11 mouse cellular contexts compared by ENCODE assay signal in the genomic region with DNA sequence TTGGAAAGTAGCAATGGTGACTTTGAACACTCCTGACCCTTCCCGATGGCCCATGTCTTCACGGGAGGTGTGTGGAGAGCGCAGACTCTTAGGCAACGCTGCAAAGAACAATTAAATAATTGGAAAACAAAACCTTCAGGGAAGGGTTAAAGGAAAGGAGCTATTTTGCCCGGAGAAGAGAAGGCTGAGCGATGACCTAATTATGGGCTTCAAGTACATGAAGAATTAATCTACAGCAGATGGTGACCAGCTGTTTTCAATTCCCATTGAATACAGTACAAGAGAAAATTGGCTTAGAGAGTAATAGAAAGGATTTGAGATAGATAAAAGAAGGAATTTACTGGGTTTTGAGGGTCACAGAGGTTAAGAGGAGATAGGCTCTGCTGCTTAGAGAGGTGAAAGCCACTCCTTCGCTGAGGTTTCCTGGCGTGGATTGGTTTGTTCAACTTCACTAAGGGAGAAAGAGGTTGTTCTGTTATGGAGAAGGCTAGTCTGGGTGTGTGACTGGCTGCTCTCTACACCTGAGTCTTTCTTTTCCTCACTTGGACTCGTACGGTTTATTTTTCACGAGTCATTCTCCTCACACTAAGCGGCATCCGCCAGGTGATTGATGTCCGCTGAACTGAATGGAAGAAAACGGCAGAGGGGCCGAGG.
DNase-seq lines count a peak whose midpoint lies in the region; ATAC-seq and TF ChIP-seq lines count a peak whose summit lies in the region.
"Had no signal": no experiment of that assay in that cellular context is flagged by ENCODE, and none has a peak within 500 bp of the region (broad histone marks: within the 10 kb centered on the region; RNA-seq: fewer than 3 reads in every experiment).

No protein-coding gene starts in this region.

- TF ChIP-seq EP300 in stomach, postnatal 0 days (optimal IDR thresholded peaks at IDR 0.05), result no peak

- H3K4me3 ChIP-seq in hindbrain, embryonic 11.5 days (ENCODE audit: low read depth, low read length), result no peak overlapping the region
- no peak overlapping the region for H3K4me3 ChIP-seq in hindbrain, embryonic 12.5 days
- no peak overlapping the region for H3K4me3 ChIP-seq in stomach, embryonic 14.5 days (ENCODE audit: low read depth, low read length)
- no peak overlapping the region for H3K4me3 ChIP-seq in stomach, postnatal 0 days (ENCODE audit: low read depth, low read length)
- no peak overlapping the region for H3K4me3 ChIP-seq in limb, embryonic 14.5 days (replicated peaks; ENCODE audit: low read length)
- H3K4me3 ChIP-seq: erythroblast, embryonic 14.5 days; heart, embryonic 15.5 days had no signal

- H3K4me1 ChIP-seq in hindbrain, embryonic 11.5 days (replicated peaks; ENCODE audit: control insufficient read depth, insufficient read depth, low read length), result no peaks in the 10 kb centered on the region
- H3K4me1 ChIP-seq in hindbrain, embryonic 12.5 days, result peaks cover 2% of the 10 kb centered on the region; the same call in 1 of the 2 replicates
- H3K4me1 ChIP-seq in stomach, embryonic 14.5 days (ENCODE audit: control insufficient read depth, insufficient read depth, low read length), result no peaks in the 10 kb centered on the region
- H3K4me1 ChIP-seq in stomach, postnatal 0 days (replicated peaks; ENCODE audit: control insufficient read depth, insufficient read depth), result no peaks in the 10 kb centered on the region
- H3K4me1 ChIP-seq in limb, embryonic 14.5 days (ENCODE audit: control insufficient read depth, insufficient read depth, low read length), result peaks cover 5% of the 10 kb centered on the region; the same call in 1 of the 2 replicates
- H3K4me1 ChIP-seq: heart, embryonic 15.5 days had no signal

- no peaks in the 10 kb centered on the region for H3K9me3 ChIP-seq in hindbrain, embryonic 11.5 days (ENCODE audit: control insufficient read depth, low read length)
- H3K9me3 ChIP-seq in hindbrain, embryonic 12.5 days (replicated peaks), result no peaks in the 10 kb centered on the region
- H3K9me3 ChIP-seq in stomach, embryonic 14.5 days (ENCODE audit: control insufficient read depth, low read depth, low read length), result no peaks in the 10 kb centered on the region
- H3K9me3 ChIP-seq in stomach, postnatal 0 days (ENCODE audit: control insufficient read depth, low read length), result no peaks in the 10 kb centered on the region
- no peaks in the 10 kb centered on the region for H3K9me3 ChIP-seq in limb, embryonic 14.5 days (ENCODE audit: control insufficient read depth, low read length)
- H3K9me3 ChIP-seq: heart, embryonic 15.5 days had no signal

- no peaks in the 10 kb centered on the region for H3K36me3 ChIP-seq in hindbrain, embryonic 11.5 days (ENCODE audit: control insufficient read depth, insufficient read depth, low read length)
- no peaks in the 10 kb centered on the region for H3K36me3 ChIP-seq in hindbrain, embryonic 12.5 days
- no peaks in the 10 kb centered on the region for H3K36me3 ChIP-seq in stomach, embryonic 14.5 days (ENCODE audit: control insufficient read depth, insufficient read depth, low read length)
- no peaks in the 10 kb centered on the region for H3K36me3 ChIP-seq in stomach, postnatal 0 days (ENCODE audit: control insufficient read depth, insufficient read depth, low read length)
- no peaks in the 10 kb centered on the region for H3K36me3 ChIP-seq in limb, embryonic 14.5 days (ENCODE audit: control insufficient read depth, insufficient read depth, low read length)
- H3K36me3 ChIP-seq: heart, embryonic 15.5 days had no signal

- WGBS in hindbrain, embryonic 11.5 days, result 60% methylated on average over 16 of the region's 16 CpGs
- 56% methylated on average over 16 of the region's 16 CpGs for WGBS in hindbrain, embryonic 12.5 days
- 36% methylated on average over 16 of the region's 16 CpGs for WGBS in stomach, embryonic 14.5 days
- WGBS in stomach, postnatal 0 days, result 42% methylated on average over 16 of the region's 16 CpGs
- 22% methylated on average over 16 of the region's 16 CpGs for WGBS in limb, embryonic 14.5 days

- H3K27me3 ChIP-seq in hindbrain, embryonic 11.5 days (ENCODE audit: control insufficient read depth, insufficient read depth, low read length), result no peaks in the 10 kb centered on the region; the same call in 1 of the 2 replicates
- no peaks in the 10 kb centered on the region for H3K27me3 ChIP-seq in hindbrain, embryonic 12.5 days
- H3K27me3 ChIP-seq in stomach, embryonic 14.5 days (ENCODE audit: control insufficient read depth, insufficient read depth, low read length), result no peaks in the 10 kb centered on the region
- no peaks in the 10 kb centered on the region for H3K27me3 ChIP-seq in stomach, postnatal 0 days (ENCODE audit: control insufficient read depth, insufficient read depth, low read length)
- H3K27me3 ChIP-seq in limb, embryonic 14.5 days (ENCODE audit: control insufficient read depth, insufficient read depth, low read length), result no peaks in the 10 kb centered on the region
- H3K27me3 ChIP-seq: heart, embryonic 15.5 days had no signal

- no peak overlapping the region for H3K27ac ChIP-seq in hindbrain, embryonic 11.5 days (ENCODE audit: low read depth, low read length)
- no peak overlapping the region for H3K27ac ChIP-seq in hindbrain, embryonic 12.5 days
- H3K27ac ChIP-seq in stomach, embryonic 14.5 days (ENCODE audit: low read length), result no peak overlapping the region
- no peak overlapping the region for H3K27ac ChIP-seq in stomach, postnatal 0 days (replicated peaks)
- no peak overlapping the region for H3K27ac ChIP-seq in limb, embryonic 14.5 days (replicated peaks; ENCODE audit: low read depth, low read length)
- H3K27ac ChIP-seq: heart, embryonic 15.5 days; macrophage had no signal

- ATAC-seq in hindbrain, embryonic 11.5 days (ENCODE audit: low FRiP score), result no peak
- ATAC-seq in hindbrain, embryonic 12.5 days (ENCODE audit: low FRiP score), result no peak
- ATAC-seq in stomach, embryonic 14.5 days (ENCODE audit: insufficient number of reproducible peaks, insufficient read depth, low FRiP score, low read depth), result peak; percentile 28; the same call in 1 of the 2 replicates
- ATAC-seq in stomach, postnatal 0 days (ENCODE audit: low FRiP score, low TSS enrichment), result no peak
- ATAC-seq in limb, embryonic 14.5 days (ENCODE audit: low FRiP score, low read depth), result peak; percentile 80
- no peak for ATAC-seq in cerebellum, adult (ENCODE audit: insufficient number of reproducible peaks, low FRiP score, low TSS enrichment)

- TF ChIP-seq POLR2A in limb, embryonic 14.5 days (IDR thresholded peaks at IDR 0.05; ENCODE audit: borderline replicate concordance, extremely low read depth, insufficient read depth, insufficient read length), result no peak

- no peak for TF ChIP-seq CTCF in stomach, postnatal 0 days (IDR thresholded peaks at IDR 0.05; ENCODE audit: low read depth)

- H3K9ac ChIP-seq in hindbrain, embryonic 11.5 days (ENCODE audit: low read depth, low read length), result no peak overlapping the region
- H3K9ac ChIP-seq in hindbrain, embryonic 12.5 days, result no peak overlapping the region
- H3K9ac ChIP-seq in stomach, embryonic 14.5 days (replicated peaks; ENCODE audit: low read depth, low read length), result no peak overlapping the region
- no peak overlapping the region for H3K9ac ChIP-seq in stomach, postnatal 0 days (ENCODE audit: low read length)
- no peak overlapping the region for H3K9ac ChIP-seq in limb, embryonic 14.5 days (ENCODE audit: low read depth, low read length, severe bottlenecking)
- H3K9ac ChIP-seq: heart, embryonic 15.5 days had no signal

- no peak overlapping the region for H3K4me2 ChIP-seq in hindbrain, embryonic 11.5 days (replicated peaks; ENCODE audit: low read depth, low read length)
- no peak overlapping the region for H3K4me2 ChIP-seq in hindbrain, embryonic 12.5 days (replicated peaks)
- no peak overlapping the region for H3K4me2 ChIP-seq in stomach, embryonic 14.5 days (replicated peaks; ENCODE audit: low read depth, low read length)
- no peak overlapping the region for H3K4me2 ChIP-seq in stomach, postnatal 0 days (replicated peaks; ENCODE audit: low read depth)
- H3K4me2 ChIP-seq in limb, embryonic 14.5 days (replicated peaks; ENCODE audit: low read depth, low read length, severe bottlenecking), result peak overlapping the region; percentile 24; the same call in 1 of the 2 replicates
- H3K4me2 ChIP-seq: heart, embryonic 15.5 days had no signal

- peak; percentile 27 for DNase-seq in hindbrain, embryonic 11.5 days (ENCODE audit: low spot score)
- DNase-seq in stomach, postnatal 0 days (ENCODE audit: low spot score), result no peak
- DNase-seq in limb, embryonic 14.5 days (ENCODE audit: low spot score), result peak; percentile 85
- no peak for DNase-seq in layer of hippocampus, adult 11-12 months (ENCODE audit: low spot score)
- DNase-seq: thymus, adult 18-20 months had no signal

Comparison
In these comparisons a context has a peak if more than half of its experiments do, and no peak if none do; other contexts are left out.
1. ATAC-seq: peak in stomach, embryonic 14.5 days (single experiment) and limb, embryonic 14.5 days (single experiment); none in hindbrain, embryonic 11.5 days (single experiment), hindbrain, embryonic 12.5 days (single experiment), stomach, postnatal 0 days (single experiment) and cerebellum, adult (single experiment).
2. DNase-seq: peak in hindbrain, embryonic 11.5 days (single experiment) and limb, embryonic 14.5 days (single experiment); none in stomach, postnatal 0 days (single experiment) and layer of hippocampus, adult 11-12 months (single experiment).